Mouse (Mus musculus) MEL (cell line): ENCODE results near the gene Parva. TPM values are rescaled to one million over a fixed set of nuclear protein-coding genes. Genes with fewer than 3 reads are reported as not detected.

ENCODE experiments used
- DNase-seq: peaks from one replicate; pipeline ENCODE4 v3.0.0; 2011; ENCODE audit warnings: low read depth, low spot score
- H3K27ac ChIP-seq: 2 replicates; pipeline ENCODE4 v1.5.1; 2012; ENCODE audit warnings: low read depth, mild to moderate bottlenecking, control low read depth, low read length, moderate library complexity; ENCODE audit not compliant: control insufficient read depth
- H3K27me3 ChIP-seq, 2 experiments: fragments of 150-350 bp in 1 of 2; sonication (generic) in 1 of 2; 2 replicates each; pipeline ENCODE4 v1.6.1; 2012; ENCODE audit warnings: low read length in 2 of 2, mild to moderate bottlenecking in 2 of 2, improper control_type of control experiment in 1 of 2, moderate library complexity in 1 of 2; ENCODE audit not compliant: insufficient read depth in 2 of 2, control insufficient read depth in 1 of 2
- H3K36me3 ChIP-seq, 2 experiments: 2 replicates each; pipeline ENCODE4 v1.6.1; 2012 to 2014; ENCODE audit warnings: low read length in 2 of 2, improper control_type of control experiment in 1 of 2, inconsistent platforms in 1 of 2, mild to moderate bottlenecking in 1 of 2; ENCODE audit not compliant: insufficient read depth in 2 of 2, control insufficient read depth in 1 of 2
- H3K4me1 ChIP-seq, 2 experiments: fragments of 150-350 bp in 1 of 2; sonication (generic) in 1 of 2; 2 replicates each; pipeline ENCODE4 v1.6.1; 2012; ENCODE audit warnings: low read length in 2 of 2, improper control_type of control experiment in 1 of 2, mild to moderate bottlenecking in 1 of 2; ENCODE audit not compliant: insufficient read depth in 2 of 2, control insufficient read depth in 1 of 2
- H3K4me3 ChIP-seq, 2 experiments: fragments of 150-350 bp in 1 of 2; sonication (generic) in 1 of 2; 2 replicates each; pipeline ENCODE4 v1.5.1; 2012; ENCODE audit warnings: low read depth in 2 of 2, low read length in 2 of 2, mild to moderate bottlenecking in 2 of 2, moderate library complexity in 2 of 2, control low read depth in 1 of 2, improper control_type of control experiment in 1 of 2; ENCODE audit not compliant: control insufficient read depth in 1 of 2, insufficient read depth in 1 of 2
- H3K79me2 ChIP-seq: 2 replicates; pipeline ENCODE4 v1.6.1; 2012; ENCODE audit warnings: mild to moderate bottlenecking, low read length, moderate library complexity; ENCODE audit not compliant: control insufficient read depth, poor library complexity, insufficient read depth
- H3K9ac ChIP-seq: 2 replicates; pipeline ENCODE4 v1.6.1; 2012; ENCODE audit warnings: low read depth, mild to moderate bottlenecking, control low read depth, low read length, moderate library complexity; ENCODE audit not compliant: control insufficient read depth, poor library complexity, severe bottlenecking
- H3K9me3 ChIP-seq: fragments of 150-350 bp; sonication (generic); replicated peaks from 2 replicates; pipeline ENCODE4 v1.6.1; 2012; ENCODE audit warnings: mild to moderate bottlenecking, low read length, improper control_type of control experiment, moderate library complexity; ENCODE audit not compliant: insufficient read depth
- BHLHE40 ChIP-seq: IDR thresholded peaks from 2 replicates; pipeline ENCODE4 v1.6.1; 2012; ENCODE audit warnings: low read depth, mild to moderate bottlenecking, inconsistent platforms, low read length, improper control_type of control experiment, borderline replicate concordance
- CHD1 ChIP-seq: IDR thresholded peaks from 2 replicates; pipeline ENCODE4 v1.6.1; 2012; ENCODE audit warnings: low read depth, mild to moderate bottlenecking, inconsistent platforms, low read length, improper control_type of control experiment
- CHD2 ChIP-seq: IDR thresholded peaks from 2 replicates; pipeline ENCODE4 v1.6.1; 2011; ENCODE audit warnings: low read length, improper control_type of control experiment
- CTCF ChIP-seq, 3 experiments: IDR thresholded peaks in 2 of 3; conservative IDR thresholded peaks in 1 of 3; 2 replicates each; pipeline ENCODE4 v1.5.1; 2011 to 2012; ENCODE audit warnings: low read length in 3 of 3, low read depth in 2 of 3, mild to moderate bottlenecking in 2 of 3, improper control_type of control experiment in 1 of 3, inconsistent platforms in 1 of 3, mixed read lengths in 1 of 3, moderate library complexity in 1 of 3; ENCODE audit not compliant: control insufficient read depth in 1 of 3, insufficient read depth in 1 of 3, poor library complexity in 1 of 3, severe bottlenecking in 1 of 3
- E2F4 ChIP-seq: IDR thresholded peaks from 2 replicates; pipeline ENCODE4 v1.6.1; 2011; ENCODE audit warnings: low read depth, low read length, improper control_type of control experiment, borderline replicate concordance
- ETS1 ChIP-seq: IDR thresholded peaks from 2 replicates; pipeline ENCODE4 v1.6.1; 2012; ENCODE audit warnings: low read depth, mild to moderate bottlenecking, inconsistent platforms, low read length, improper control_type of control experiment, moderate library complexity
- JUND ChIP-seq: IDR thresholded peaks from 2 replicates; pipeline ENCODE4 v1.6.1; 2011; ENCODE audit warnings: low read depth, mild to moderate bottlenecking, improper control_type of control experiment, low read length
- KAT2A ChIP-seq: conservative IDR thresholded peaks from 2 replicates; pipeline ENCODE4 v1.6.1; 2012; ENCODE audit warnings: low read depth, low read length, improper control_type of control experiment, inconsistent platforms
- MAFK ChIP-seq: IDR thresholded peaks from 2 replicates; pipeline ENCODE4 v1.6.1; 2011; ENCODE audit warnings: low read depth, mild to moderate bottlenecking, low read length, improper control_type of control experiment, borderline replicate concordance
- MAX ChIP-seq: IDR thresholded peaks from 2 replicates; pipeline ENCODE4 v1.6.1; 2011; ENCODE audit warnings: low read length, improper control_type of control experiment
- MAZ ChIP-seq: IDR thresholded peaks from 2 replicates; pipeline ENCODE4 v1.6.1; 2012; ENCODE audit warnings: low read depth, mild to moderate bottlenecking, inconsistent platforms, low read length, improper control_type of control experiment
- MEF2A ChIP-seq: IDR thresholded peaks from 2 replicates; pipeline ENCODE4 v1.6.1; 2014; ENCODE audit warnings: low read depth, mild to moderate bottlenecking, inconsistent platforms, low read length, improper control_type of control experiment; ENCODE audit not compliant: poor library complexity, insufficient replicate concordance, severe bottlenecking; ENCODE audit errors: extremely low read depth
- MXI1 ChIP-seq: IDR thresholded peaks from 2 replicates; pipeline ENCODE4 v1.6.1; 2011; ENCODE audit warnings: mild to moderate bottlenecking, low read depth, low read length, improper control_type of control experiment
- NELFE ChIP-seq: IDR thresholded peaks from 2 replicates; pipeline ENCODE4 v1.6.1; 2011; ENCODE audit warnings: low read depth, low read length, improper control_type of control experiment
- POLR2A ChIP-seq, 2 experiments: IDR thresholded peaks; 2 replicates each; pipeline ENCODE4 v1.6.1; 2011 to 2012; ENCODE audit warnings: low read length in 2 of 2, mild to moderate bottlenecking in 2 of 2, control low read depth in 1 of 2, improper control_type of control experiment in 1 of 2, low read depth in 1 of 2, moderate library complexity in 1 of 2; ENCODE audit not compliant: control insufficient read depth in 1 of 2, insufficient read depth in 1 of 2, poor library complexity in 1 of 2
- POLR2AphosphoS2 ChIP-seq: IDR thresholded peaks from 2 replicates; pipeline ENCODE4 v1.6.1; 2011; ENCODE audit warnings: low read length, improper control_type of control experiment
- POLR2AphosphoS5 ChIP-seq: IDR thresholded peaks from 2 replicates; pipeline ENCODE4 v1.6.1; 2012; ENCODE audit warnings: low read depth, borderline replicate concordance, mild to moderate bottlenecking, inconsistent platforms, low read length, moderate library complexity, mixed read lengths
- RAD21 ChIP-seq: IDR thresholded peaks from 2 replicates; pipeline ENCODE4 v1.6.1; 2011; ENCODE audit warnings: mild to moderate bottlenecking, low read depth, low read length, improper control_type of control experiment
- RCOR1 ChIP-seq: IDR thresholded peaks from 2 replicates; pipeline ENCODE4 v1.6.1; 2012; ENCODE audit warnings: low read depth, mild to moderate bottlenecking, inconsistent platforms, low read length, improper control_type of control experiment
- SIN3A ChIP-seq: IDR thresholded peaks from 2 replicates; pipeline ENCODE4 v1.6.1; 2012; ENCODE audit warnings: low read length, improper control_type of control experiment, inconsistent platforms
- SMC3 ChIP-seq: IDR thresholded peaks from 2 replicates; pipeline ENCODE4 v1.6.1; 2011; ENCODE audit warnings: low read depth, low read length, improper control_type of control experiment
- TAL1 ChIP-seq: IDR thresholded peaks from 2 replicates; pipeline ENCODE4 v1.6.1; 2012; ENCODE audit warnings: mild to moderate bottlenecking, inconsistent platforms, low read length, moderate library complexity, mixed read lengths
- TBP ChIP-seq: IDR thresholded peaks from 2 replicates; pipeline ENCODE4 v1.8.0; 2011; ENCODE audit warnings: low read depth, low read length, improper control_type of control experiment
- UBTF ChIP-seq: IDR thresholded peaks from 2 replicates; pipeline ENCODE4 v1.6.1; 2012; ENCODE audit warnings: low read depth, mild to moderate bottlenecking, inconsistent platforms, low read length, improper control_type of control experiment, moderate library complexity, borderline replicate concordance; ENCODE audit not compliant: insufficient read depth
- USF1 ChIP-seq: IDR thresholded peaks from 2 replicates; pipeline ENCODE4 v1.6.1; 2014; ENCODE audit warnings: low read depth, mild to moderate bottlenecking, inconsistent platforms, low read length, improper control_type of control experiment, moderate library complexity
- ZMIZ1 ChIP-seq: IDR thresholded peaks from 2 replicates; pipeline ENCODE4 v1.6.1; 2012; ENCODE audit warnings: low read depth, mild to moderate bottlenecking, inconsistent platforms, low read length, improper control_type of control experiment, moderate library complexity
- polyA plus RNA-seq, 2 experiments: library from polyadenylated mRNA; stranded (reverse) in 1 of 2; unstranded in 1 of 2; fragments of >175 nt in 1 of 2; fragments of >200 nt in 1 of 2; gene quantifications; 2 replicates each; pipeline versions ENCODE4 v1.2.1 to v1.2.4; 2012; ENCODE audit warnings: low replicate concordance in 2 of 2, low read depth in 1 of 2; ENCODE audit not compliant: insufficient read length in 2 of 2, insufficient read depth in 1 of 2, missing spikeins in 1 of 2
- total RNA-seq: library from RNA; depleted of rRNA; stranded (reverse); fragments of 300-350 nt; gene quantifications from 2 replicates; pipeline ENCODE4 v1.2.3, GENCODE M21; 2012

Parva gene
- total and polyA plus RNA-seq, 3 experiments, result not detected

- Histone ChIP-seq H3K4me1 (no peaks in the 10 kb centered on the region), H3K79me2 (no peaks in the 10 kb centered on the region), H3K9me3 (no peaks in the 10 kb centered on the region), H3K4me3 (no peak overlapping the region), H3K36me3 (no peaks in the 10 kb centered on the region), H3K27me3 (no peaks in the 10 kb centered on the region), H3K27ac (no peak overlapping the region), H3K9ac (no peak overlapping the region)
- TF ChIP-seq ETS1, result no peak
- no peak for TF ChIP-seq CHD2
- no peak for TF ChIP-seq MEF2A
- no peak for TF ChIP-seq KAT2A
- TF ChIP-seq USF1, result no peak
- TF ChIP-seq MAZ, result no peak
- no peak for TF ChIP-seq JUND
- no peak for TF ChIP-seq MAFK
- no peak for TF ChIP-seq MXI1
- no peak for TF ChIP-seq RAD21
- no peak for TF ChIP-seq SIN3A
- no peak for TF ChIP-seq POLR2AphosphoS2
- TF ChIP-seq CTCF (IDR thresholded peaks at IDR 0.05 in 2 of 3, conservative IDR thresholded peaks at IDR 0.05 in 1 of 3; ENCODE audit: control insufficient read depth in 1 of 3, insufficient read depth in 1 of 3, low read depth in 2 of 3, low read length in 3 of 3, poor library complexity in 1 of 3, severe bottlenecking in 1 of 3), result no peak
- no peak for TF ChIP-seq TAL1
- no peak for DNase-seq
Measured at GRCm38 (mm10) chr7:112627481-112627880, 200.2 kb downstream of the Parva start.

- Histone ChIP-seq H3K4me1 (no peaks in the 10 kb centered on the region), H3K9ac (no peak overlapping the region), H3K4me3 (no peak overlapping the region), H3K9me3 (no peaks in the 10 kb centered on the region), H3K36me3 (no peaks in the 10 kb centered on the region), H3K27me3 (no peaks in the 10 kb centered on the region), H3K79me2 (no peaks in the 10 kb centered on the region), H3K27ac (no peak overlapping the region)
- DNase-seq, result no peak
- TF ChIP-seq MAZ (no peak), CHD2 (no peak), POLR2AphosphoS5 (no peak), RCOR1 (no peak), POLR2AphosphoS2 (no peak), MAX (no peak), RAD21 (no peak), SMC3 (no peak), ZMIZ1 (no peak), E2F4 (no peak), TBP (no peak), UBTF (no peak), NELFE (no peak), ETS1 (no peak), POLR2A (IDR thresholded peaks at IDR 0.05; ENCODE audit: control insufficient read depth in 1 of 2, insufficient read depth in 1 of 2, low read depth in 1 of 2, low read length in 2 of 2, poor library complexity in 1 of 2) (no peak), MXI1 (no peak), BHLHE40 (no peak), USF1 (no peak), CHD1 (no peak), TAL1 (no peak)
Measured at GRCm38 (mm10) chr7:112634505-112635213, 207.4 kb downstream of the Parva start.
